Mouse (Mus musculus): ENCODE measurements around the gene Faf1. TPM values are rescaled to one million over a fixed set of nuclear protein-coding genes. Genes with fewer than 3 reads are reported as not detected.

The Faf1 gene
- total and polyA plus RNA-seq, 3 experiments: 34.9 to 52.8 (median 38.2) TPM

GRCm38 (mm10) chr4:109974655-109975380 lies 298.4 kb downstream of the Faf1 start:
- no peak overlapping the region for H3K4me2 ChIP-seq (ENCODE audit: insufficient read depth, low read depth, poor library complexity, severe bottlenecking)
- dilution Hi-C loops (cut with MboI; ENCODE audit: extremely low pct_ligation_motif_present, extremely low pct_unique_long_range_greater_than_20kb, low sequenced_read_pairs): no loop called here

DNA sequence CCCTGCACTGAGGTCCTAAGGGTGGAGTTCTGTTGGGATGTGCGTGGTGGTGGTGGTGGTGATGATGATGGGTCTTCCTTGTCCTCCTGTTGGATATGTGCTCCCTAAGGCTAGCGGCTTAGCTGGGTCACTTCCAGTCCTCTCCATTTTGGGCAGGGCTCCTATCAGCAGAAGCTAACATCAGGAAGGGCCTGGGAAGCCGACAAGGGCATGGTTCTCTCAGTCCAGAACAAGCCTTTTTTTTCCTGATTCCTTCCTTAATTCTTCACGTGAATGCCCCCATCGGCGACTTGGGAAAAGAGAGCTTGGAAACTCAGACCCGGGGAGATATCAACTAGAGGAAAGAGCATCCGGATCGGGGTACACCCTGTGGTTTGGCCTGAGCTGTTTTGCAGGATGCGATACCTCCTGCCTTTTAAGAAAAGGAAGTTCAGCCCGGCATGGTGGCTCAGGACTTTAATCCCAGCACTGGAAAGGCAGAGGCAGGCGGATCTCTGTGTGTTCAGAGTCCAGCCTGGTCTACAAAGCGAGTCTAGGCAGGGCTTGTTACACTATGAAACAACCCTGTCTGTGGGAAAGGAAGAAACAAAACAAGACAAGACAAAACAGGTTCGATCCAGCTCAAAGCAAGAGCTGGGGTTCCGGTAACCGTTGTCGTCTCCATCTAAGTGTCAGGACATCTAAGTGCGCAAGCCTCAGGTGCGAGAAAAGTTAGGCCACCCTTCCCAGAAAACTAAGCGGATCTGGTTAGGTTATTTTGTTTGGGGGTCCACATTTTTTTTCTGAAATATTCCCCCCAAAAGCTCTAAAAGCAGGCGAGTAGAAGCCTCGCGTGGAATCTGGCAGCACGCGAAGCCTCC lies 299.2 kb downstream of the Faf1 start:
- Histone ChIP-seq H3K36me3 (replicated peaks in 1 of 2; ENCODE audit: control insufficient read depth in 1 of 2, insufficient read depth in 1 of 2, low read length in 1 of 2) (peaks cover 0 to 3% of the 10 kb centered on the region in 2 experiments), H3K9me3 (replicated peaks; ENCODE audit: low read length) (peaks cover 34% of the 10 kb centered on the region), H3K4me2 (ENCODE audit: insufficient read depth, low read depth, poor library complexity, severe bottlenecking) (no peak overlapping the region), H3K4me1 (ENCODE audit: control insufficient read depth in 1 of 2, insufficient read depth in 2 of 2) (no peaks in the 10 kb centered on the region), H3K9ac (ENCODE audit: insufficient read depth, low read depth) (no peak overlapping the region), H3K27ac (ENCODE audit: insufficient read depth, low read depth) (no peak overlapping the region), H3K27me3 (replicated peaks) (no peaks in the 10 kb centered on the region), H3K79me2 (replicated peaks; ENCODE audit: control insufficient read depth, extremely low read depth, insufficient read depth, poor library complexity, severe bottlenecking) (no peaks in the 10 kb centered on the region), H3K4me3 (replicated peaks in 1 of 3; ENCODE audit: low read depth in 2 of 3, low read length in 2 of 3, poor library complexity in 1 of 3) (no peak overlapping the region)
- dilution Hi-C loops (cut with MboI; ENCODE audit: extremely low pct_ligation_motif_present, extremely low pct_unique_long_range_greater_than_20kb, low sequenced_read_pairs) (no loop called here), in situ Hi-C loops (cut with MboI; ENCODE audit: low pct_ligation_motif_present, low pct_unique_long_range_greater_than_20kb, low sequenced_read_pairs) (no loop called here)
- no peak for DNase-seq (ENCODE audit: extremely low read depth)
- TF ChIP-seq BHLHE40 (IDR thresholded peaks at IDR 0.05; ENCODE audit: low read depth, low read length) (no peak), USF1 (IDR thresholded peaks at IDR 0.05; ENCODE audit: low read depth, low read length) (no peak)

More at GRCm38 (mm10) chr4:109974655-109975380, 298.4 kb downstream of the Faf1 start:
- Histone ChIP-seq H3K27me3 (replicated peaks) (no peaks in the 10 kb centered on the region), H3K9ac (ENCODE audit: insufficient read depth, low read depth) (no peak overlapping the region), H3K9me3 (replicated peaks; ENCODE audit: low read length) (peaks cover 28% of the 10 kb centered on the region), H3K79me2 (replicated peaks; ENCODE audit: control insufficient read depth, extremely low read depth, insufficient read depth, poor library complexity, severe bottlenecking) (no peaks in the 10 kb centered on the region), H3K27ac (ENCODE audit: insufficient read depth, low read depth) (no peak overlapping the region), H3K4me1 (ENCODE audit: control insufficient read depth in 1 of 2, insufficient read depth in 2 of 2) (no peaks in the 10 kb centered on the region), H3K4me3 (replicated peaks in 1 of 3; ENCODE audit: low read depth in 2 of 3, low read length in 2 of 3, poor library complexity in 1 of 3) (no peak overlapping the region), H3K36me3 (replicated peaks in 1 of 2; ENCODE audit: control insufficient read depth in 1 of 2, insufficient read depth in 1 of 2, low read length in 1 of 2) (peaks cover 0 to under 1% of the 10 kb centered on the region in 2 experiments)
- no peak for DNase-seq (ENCODE audit: extremely low read depth)
- TF ChIP-seq SIN3A (IDR thresholded peaks at IDR 0.05; ENCODE audit: low read length) (no peak), TBP (conservative IDR thresholded peaks at IDR 0.05; ENCODE audit: low read depth, low read length) (no peak), CTCF (conservative IDR thresholded peaks at IDR 0.05 in 1 of 2, IDR thresholded peaks at IDR 0.05 in 1 of 2; ENCODE audit: low read depth in 2 of 2, low read length in 2 of 2) (no peak), NELFE (IDR thresholded peaks at IDR 0.05; ENCODE audit: low read depth, low read length) (no peak), USF1 (IDR thresholded peaks at IDR 0.05; ENCODE audit: low read depth, low read length) (no peak), NRF1 (IDR thresholded peaks at IDR 0.05; ENCODE audit: low read depth, low read length) (no peak), ZNF384 (IDR thresholded peaks at IDR 0.05; ENCODE audit: low read depth, low read length) (no peak), SMC3 (IDR thresholded peaks at IDR 0.05; ENCODE audit: low read depth, low read length) (no peak), ZC3H11A (IDR thresholded peaks at IDR 0.05; ENCODE audit: low read depth, low read length) (no peak), MAFK (IDR thresholded peaks at IDR 0.05; ENCODE audit: insufficient replicate concordance, low read length) (no peak), JUND (conservative IDR thresholded peaks at IDR 0.05; ENCODE audit: low read depth, low read length) (no peak), MEF2A (IDR thresholded peaks at IDR 0.05; ENCODE audit: borderline replicate concordance, low read depth, low read length) (no peak), RCOR1 (conservative IDR thresholded peaks at IDR 0.05; ENCODE audit: low read depth, low read length) (no peak), JUN (IDR thresholded peaks at IDR 0.05; ENCODE audit: insufficient read depth, low read depth, low read length) (no peak), E2F4 (IDR thresholded peaks at IDR 0.05; ENCODE audit: insufficient replicate concordance, low read depth, low read length) (no peak), GABPA (IDR thresholded peaks at IDR 0.05; ENCODE audit: insufficient replicate concordance, low read depth, low read length) (no peak), MXI1 (IDR thresholded peaks at IDR 0.05; ENCODE audit: low read depth, low read length) (no peak)
- in situ Hi-C loops (cut with MboI; ENCODE audit: low pct_ligation_motif_present, low pct_unique_long_range_greater_than_20kb, low sequenced_read_pairs): no loop called here
